ENCODE assay signal across 24 mouse cellular contexts in genomic region chr2:96287512-96287911, GRCm38 (mm10). TPM values are rescaled to one million over a fixed set of nuclear protein-coding genes. Genes with fewer than 3 reads are reported as not detected.
DNase-seq lines count a peak whose midpoint lies in the region; ATAC-seq and TF ChIP-seq lines count a peak whose summit lies in the region.
"Had no signal": no experiment of that assay in that cellular context is flagged by ENCODE, and none has a peak within 500 bp of the region (broad histone marks: within the 10 kb centered on the region; RNA-seq: fewer than 3 reads in every experiment).

No protein-coding gene starts in this region.

- H3K4me3 ChIP-seq in cerebellum, adult 2 months (replicated peaks; ENCODE audit: insufficient read depth, low read depth, low read length) = no peak overlapping the region
- no peak overlapping the region for H3K4me3 ChIP-seq in midbrain, embryonic 14.5 days (replicated peaks; ENCODE audit: low read depth, low read length)
- H3K4me3 ChIP-seq in midbrain, postnatal 0 days (ENCODE audit: low read depth, low read length) = no peak overlapping the region
- H3K4me3 ChIP-seq: embryonic facial prominence, embryonic 15.5 days; erythroblast, embryonic 14.5 days; heart, adult 2 months; heart, embryonic 15.5 days; hindbrain, embryonic 10.5 days; intestine, embryonic 15.5 days had no signal

- TF ChIP-seq POLR2A in cerebellum, adult 2 months (IDR thresholded peaks at IDR 0.05; ENCODE audit: borderline replicate concordance, insufficient read depth, low read length) = no peak

- H3K4me2 ChIP-seq in midbrain, embryonic 14.5 days (ENCODE audit: low read length) = no peak overlapping the region
- no peak overlapping the region for H3K4me2 ChIP-seq in midbrain, postnatal 0 days (ENCODE audit: low read depth, low read length, poor library complexity, severe bottlenecking)
- H3K4me2 ChIP-seq: embryonic facial prominence, embryonic 15.5 days; heart, embryonic 11.5 days; heart, embryonic 15.5 days; hindbrain, embryonic 14.5 days; intestine, embryonic 15.5 days had no signal

- 44% methylated on average over 4 of the region's 4 CpGs for WGBS in cerebellum, adult 2 months
- WGBS in midbrain, embryonic 14.5 days = 46% methylated on average over 4 of the region's 4 CpGs
- WGBS in midbrain, postnatal 0 days = 36% methylated on average over 4 of the region's 4 CpGs

- DNase-seq in cerebellum, postnatal 10 days = peak; percentile 9 to 14
- no peak for DNase-seq in cerebellum, adult 2 months
- DNase-seq in heart, adult 11 months = peak; percentile 58
- DNase-seq in heart, postnatal 10 days = no peak
- DNase-seq in midbrain, embryonic 14.5 days = peak; percentile 19
- no peak for DNase-seq in midbrain, postnatal 0 days (ENCODE audit: low spot score)
- DNase-seq in liver = no peak
- DNase-seq: adrenal gland, postnatal 10 days; B cell, adult 2 months; cerebellum, adult 18-20 months; cerebellum, postnatal 14 days; embryo, embryonic 11 days; gastrocnemius, postnatal 36 days; heart, adult 2 months had no signal

- no peaks in the 10 kb centered on the region for H3K9me3 ChIP-seq in midbrain, embryonic 14.5 days (ENCODE audit: control insufficient read depth, low read length)
- H3K9me3 ChIP-seq in midbrain, postnatal 0 days (ENCODE audit: low read length) = no peaks in the 10 kb centered on the region
- H3K9me3 ChIP-seq: embryonic facial prominence, embryonic 15.5 days; G1E; heart, embryonic 15.5 days; hindbrain, embryonic 10.5 days; intestine, embryonic 15.5 days had no signal

- intact Hi-C loops in heart, postnatal 10 days (cut with DNase I) = no loop called here

- no peak for TF ChIP-seq CTCF in cerebellum, adult 2 months (IDR thresholded peaks at IDR 0.05; ENCODE audit: borderline replicate concordance, insufficient read depth, low read depth, low read length)
- no peak for TF ChIP-seq CTCF in midbrain, postnatal 0 days (IDR thresholded peaks at IDR 0.05)

- H3K4me1 ChIP-seq in cerebellum, adult 2 months (ENCODE audit: control insufficient read depth, insufficient read depth, low read length) = no peaks in the 10 kb centered on the region
- no peaks in the 10 kb centered on the region for H3K4me1 ChIP-seq in midbrain, embryonic 14.5 days (ENCODE audit: control insufficient read depth, insufficient read depth, low read length)
- H3K4me1 ChIP-seq in midbrain, postnatal 0 days (ENCODE audit: insufficient read depth, low read length) = no peaks in the 10 kb centered on the region
- H3K4me1 ChIP-seq: embryonic facial prominence, embryonic 15.5 days; heart, embryonic 15.5 days; hindbrain, embryonic 10.5 days; intestine, embryonic 15.5 days had no signal

- no peak for ATAC-seq in midbrain, embryonic 14.5 days (ENCODE audit: low FRiP score, low TSS enrichment)
- ATAC-seq in midbrain, postnatal 0 days (ENCODE audit: low FRiP score) = no peak
- ATAC-seq: CD4-positive, CD25-positive, alpha-beta regulatory T cell, adult 4 months; intestine, embryonic 15.5 days had no signal

- H3K36me3 ChIP-seq in midbrain, embryonic 14.5 days (ENCODE audit: control insufficient read depth, insufficient read depth, low read length) = no peaks in the 10 kb centered on the region
- H3K36me3 ChIP-seq in midbrain, postnatal 0 days (ENCODE audit: insufficient read depth, low read length) = no peaks in the 10 kb centered on the region
- H3K36me3 ChIP-seq: embryonic facial prominence, embryonic 15.5 days; G1E; heart, embryonic 15.5 days; hindbrain, embryonic 10.5 days; intestine, embryonic 15.5 days had no signal

- no peak overlapping the region for H3K9ac ChIP-seq in midbrain, embryonic 14.5 days (replicated peaks; ENCODE audit: low read length)
- H3K9ac ChIP-seq in midbrain, postnatal 0 days (replicated peaks; ENCODE audit: low read length, poor library complexity, severe bottlenecking) = no peak overlapping the region
- H3K9ac ChIP-seq: embryonic facial prominence, embryonic 15.5 days; heart, embryonic 15.5 days; hindbrain, embryonic 14.5 days; intestine, embryonic 15.5 days had no signal

- H3K27ac ChIP-seq in cerebellum, adult 2 months (ENCODE audit: insufficient read depth, low read length) = no peak overlapping the region
- no peak overlapping the region for H3K27ac ChIP-seq in midbrain, embryonic 14.5 days (replicated peaks; ENCODE audit: low read depth, low read length)
- H3K27ac ChIP-seq in midbrain, postnatal 0 days (ENCODE audit: low read depth, low read length) = no peak overlapping the region
- H3K27ac ChIP-seq: embryonic facial prominence, embryonic 15.5 days; heart, adult 2 months; heart, embryonic 15.5 days; hindbrain, embryonic 10.5 days; hindbrain, embryonic 14.5 days; intestine, embryonic 15.5 days had no signal

- no peaks in the 10 kb centered on the region for H3K27me3 ChIP-seq in cerebellum, adult 2 months (ENCODE audit: control insufficient read depth, insufficient read depth, low read length)
- no peaks in the 10 kb centered on the region for H3K27me3 ChIP-seq in midbrain, embryonic 14.5 days (ENCODE audit: control insufficient read depth, insufficient read depth, low read length)
- H3K27me3 ChIP-seq in midbrain, postnatal 0 days (ENCODE audit: insufficient read depth, low read length) = no peaks in the 10 kb centered on the region
- H3K27me3 ChIP-seq: embryonic facial prominence, embryonic 15.5 days; heart, embryonic 15.5 days; intestine, embryonic 15.5 days had no signal

RNA-seq across cellular contexts. Expression of gene Lrrc4c, which starts 30.5 kb away (rescaled TPM):
- 18.4 and 19.9 TPM in 2 replicates for polyA plus RNA-seq in cerebellum, adult 2 months (2012; rRNA removed)
- 1 to 10 TPM in 1 of 2 experiments, under 1 TPM in 1; 0.67 to 1.5 TPM for total RNA-seq in heart, postnatal 10 days (2021)
- polyA plus RNA-seq in midbrain, embryonic 14.5 days (2014; fragmentation: Nextera tagmentation; extraction: Ambion mirVana) = 29.9 and 31.3 TPM in 2 replicates
- 59.7 and 66.4 TPM in 2 replicates for total RNA-seq in midbrain, postnatal 0 days (2014; rRNA removed)
- polyA plus RNA-seq in midbrain, postnatal 0 days (2015; fragmentation: Nextera tagmentation; extraction: Ambion mirVana) = 48.0 and 51.8 TPM in 2 replicates
- total RNA-seq: common myeloid progenitor, adult 5-6 weeks had no signal
- polyA plus RNA-seq: CD4-positive, CD25-positive, alpha-beta regulatory T cell, adult 4 months; erythroblast, embryonic 14.5 days; G1E had no signal

Comparison
In these comparisons a context has a peak if more than half of its experiments do, and no peak if none do; other contexts are left out.
1. DNase-seq: peak in cerebellum, postnatal 10 days (2 of 2), heart, adult 11 months (single experiment) and midbrain, embryonic 14.5 days (single experiment); none in cerebellum, adult 2 months (0 of 2), heart, postnatal 10 days (0 of 2), midbrain, postnatal 0 days (single experiment) and liver (single experiment).